Mouse (Mus musculus) cerebellum, adult 9-10 months (tissue): ENCODE results near the gene Med10.

Experiments used
- DNase-seq: peaks from one replicate; pipeline ENCODE4 v3.0.0; 2022

Gene Med10

GRCm38 (mm10) chr13:69802095-69802494, at the start of gene Med10:
Gene Med10 (plus strand): TSS chr13:69802395.
- no peak for DNase-seq

DNA sequence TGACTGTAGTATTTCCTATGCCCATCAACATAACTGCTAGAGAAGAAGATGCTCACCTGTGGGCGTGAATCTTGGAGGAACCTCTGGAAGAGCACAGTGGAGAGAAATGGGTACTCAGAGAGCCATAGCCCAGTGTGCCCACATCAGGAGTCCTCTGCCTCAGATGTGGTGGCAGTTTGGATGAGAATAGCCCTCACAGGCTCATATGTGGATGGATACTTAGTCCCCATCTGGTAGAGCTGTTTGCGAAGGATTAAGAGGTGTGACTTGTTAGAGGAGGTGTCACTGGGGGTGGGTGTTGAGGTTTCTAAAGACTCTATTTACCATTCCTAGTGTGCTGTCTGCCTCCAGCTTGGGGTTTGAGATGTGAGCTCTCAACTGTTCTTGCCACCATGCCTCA, 49.3 kb upstream of the Med10 start:
- DNase-seq = no peak

DNA sequence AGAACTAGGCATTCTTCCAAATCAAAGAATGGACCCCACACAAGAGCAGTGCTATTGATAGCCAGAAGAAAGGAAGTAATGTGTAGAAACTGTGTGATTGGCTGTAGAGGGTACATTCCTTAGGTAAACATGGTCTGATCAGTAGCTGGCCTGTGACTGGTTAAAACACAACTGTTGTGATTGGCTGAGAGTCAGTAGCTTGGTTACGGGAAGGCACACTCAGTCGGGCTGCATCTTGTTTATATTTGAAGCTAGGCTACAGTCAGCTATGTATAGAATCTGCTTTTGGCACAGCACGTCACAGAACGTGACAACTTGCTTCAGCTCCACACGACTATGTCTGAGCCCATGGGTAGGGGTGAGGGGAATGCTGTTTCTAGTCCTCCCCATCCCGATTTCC, 43.2 kb upstream of the Med10 start:
- no peak for DNase-seq

DNA sequence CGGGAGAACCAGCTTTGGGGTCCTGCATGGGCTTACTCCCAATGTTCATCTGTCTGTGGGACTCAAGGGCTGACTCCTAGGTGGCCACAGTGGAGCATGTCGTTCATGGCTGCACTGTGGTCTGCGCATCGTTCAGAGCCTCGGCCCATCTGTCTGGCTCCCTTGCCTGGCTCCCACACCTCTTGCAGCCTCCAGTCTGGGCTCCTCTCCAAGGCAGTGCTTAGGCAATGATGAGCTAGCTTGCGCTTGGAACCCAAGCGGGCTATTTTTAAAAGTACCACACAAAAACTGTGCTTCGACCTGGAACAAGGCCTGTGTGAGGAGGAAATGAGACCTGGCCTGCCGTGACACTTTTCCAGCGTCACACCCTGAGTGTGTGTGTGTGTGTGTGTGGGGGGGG, 40.8 kb upstream of the Med10 start:
- peak; percentile 92 for DNase-seq

- DNase-seq = no peak
Observed at GRCm38 (mm10) chr13:69764646-69765045, 37.5 kb upstream of the Med10 start.

DNA sequence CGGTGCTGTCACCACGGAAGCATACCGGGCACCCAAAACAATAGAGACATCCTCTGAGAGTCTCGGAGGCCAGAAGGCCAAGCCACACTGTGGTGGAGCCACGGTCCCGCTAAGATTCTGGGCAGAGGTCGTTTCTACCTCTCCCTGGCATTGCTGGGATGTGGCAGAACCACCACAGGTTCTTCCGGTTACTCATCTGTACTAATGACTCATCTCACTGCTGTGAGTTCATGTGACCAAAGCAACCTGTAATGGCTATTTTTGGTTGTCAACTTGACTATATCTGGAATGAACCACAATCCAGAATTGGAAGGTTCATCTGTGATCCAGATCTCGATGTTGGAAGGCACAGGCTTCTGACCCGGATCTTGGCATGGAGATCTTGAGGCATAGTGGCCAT, 34.0 kb upstream of the Med10 start:
- DNase-seq = no peak

GRCm38 (mm10) chr13:69770538-69771456, 31.4 kb upstream of the Med10 start:
- no peak for DNase-seq

- no peak for DNase-seq
Observed at GRCm38 (mm10) chr13:69772358-69772757, 29.8 kb upstream of the Med10 start.

DNA sequence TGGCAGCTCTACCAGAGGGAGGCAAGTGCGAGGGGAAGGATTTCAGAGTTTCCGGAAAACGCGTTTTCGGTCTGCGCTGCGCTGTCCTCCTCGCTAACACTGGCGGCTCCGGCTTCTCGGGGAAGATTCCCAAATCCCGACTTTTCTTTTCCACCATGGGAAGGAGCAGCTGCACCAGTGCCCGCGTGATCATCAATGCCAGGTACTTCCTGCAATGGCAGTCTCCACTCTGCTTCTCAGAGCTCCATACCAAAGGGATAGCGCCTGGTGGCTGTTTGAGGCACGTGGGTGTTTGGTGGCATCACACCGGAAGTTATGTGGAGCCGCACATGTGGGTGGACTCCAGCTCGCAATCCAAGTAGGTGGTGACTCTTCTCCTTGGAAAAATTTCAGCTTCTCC, 24.0 kb upstream of the Med10 start:
- no peak for DNase-seq

GRCm38 (mm10) chr13:69788704-69789103, 13.5 kb upstream of the Med10 start:
- DNase-seq = no peak

GRCm38 (mm10) chr13:69791814-69792213, 10.4 kb upstream of the Med10 start:
- no peak for DNase-seq

GRCm38 (mm10) chr13:69792541-69793009, 9.6 kb upstream of the Med10 start:
- no peak for DNase-seq

DNA sequence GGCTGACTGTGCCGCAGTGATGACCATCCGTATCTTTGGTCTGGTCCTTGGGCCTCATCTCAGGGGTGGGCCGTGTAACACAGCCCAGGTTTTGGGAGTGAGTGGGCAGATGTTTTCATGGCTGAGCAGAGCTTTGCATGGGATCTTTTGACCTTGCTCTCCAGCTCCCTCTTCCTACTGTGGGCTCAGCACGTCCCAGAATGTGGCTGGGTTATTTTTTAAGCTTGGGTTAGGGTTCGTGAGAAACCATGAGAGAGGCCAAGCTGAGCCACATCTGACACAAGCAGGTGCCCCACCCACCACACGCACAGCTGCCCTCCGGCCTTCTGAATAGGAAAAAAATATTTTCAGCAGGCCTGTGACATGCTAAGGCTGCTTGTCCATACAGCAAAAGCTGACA, 7.4 kb upstream of the Med10 start:
- no peak for DNase-seq

GRCm38 (mm10) chr13:69809681-69810611, 7.8 kb downstream of the Med10 start:
- DNase-seq = peak; percentile 83

GRCm38 (mm10) chr13:69810936-69811680, 8.9 kb downstream of the Med10 start:
- no peak for DNase-seq

DNA sequence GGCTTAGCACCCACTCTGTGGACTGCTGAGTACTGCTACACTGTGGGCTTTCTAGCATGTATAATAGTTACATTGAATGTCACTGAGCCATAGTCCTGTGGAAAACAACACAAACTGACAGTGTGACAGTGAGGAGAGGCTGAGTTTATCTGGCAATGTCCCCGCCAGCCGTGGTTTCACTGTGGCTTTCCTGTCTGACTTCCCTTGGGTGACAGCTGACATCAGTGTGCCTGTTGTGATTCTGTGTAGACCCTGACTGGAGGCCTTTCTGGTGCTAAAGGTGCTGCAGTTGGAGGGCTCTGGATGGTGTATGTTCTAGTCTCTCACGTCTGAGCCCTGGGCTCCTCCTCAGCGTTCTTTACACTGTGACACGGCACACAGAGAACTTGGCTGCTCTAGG, 11.7 kb downstream of the Med10 start:
- no peak for DNase-seq

- no peak for DNase-seq
Observed at GRCm38 (mm10) chr13:69818306-69818705, 16.1 kb downstream of the Med10 start.

DNA sequence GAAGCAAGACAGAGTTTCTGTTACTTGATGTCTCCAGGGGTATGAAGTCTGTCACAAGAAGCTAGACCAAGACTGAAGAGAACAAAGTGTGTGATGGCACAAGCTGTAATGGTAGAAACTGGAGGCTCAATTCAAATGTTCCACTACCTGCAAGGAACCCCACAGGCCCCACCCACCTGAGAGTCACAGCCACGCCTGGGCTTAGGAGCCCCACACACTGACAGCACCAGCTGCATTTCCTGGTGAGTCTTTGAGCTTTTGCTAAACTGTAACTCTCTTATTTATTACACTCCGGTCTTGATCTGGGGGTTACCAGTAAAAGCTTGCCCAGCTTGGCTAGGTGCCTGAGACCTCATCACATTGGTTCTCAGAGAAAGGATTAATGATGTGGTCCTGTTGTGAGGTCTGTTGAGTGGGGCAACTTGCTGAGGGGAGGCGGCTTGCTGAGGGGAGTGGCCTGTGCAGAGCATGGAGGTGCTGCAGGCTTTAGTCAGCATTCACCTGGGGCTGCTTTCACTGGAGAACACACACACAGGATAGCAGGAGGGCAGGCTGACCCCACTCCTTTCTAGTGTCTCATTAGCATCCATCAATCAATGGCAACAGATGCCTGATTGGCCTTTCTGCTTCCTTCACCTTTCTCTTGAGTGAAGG, 19.1 kb downstream of the Med10 start:
- DNase-seq = no peak

GRCm38 (mm10) chr13:69823920-69824637, 21.9 kb downstream of the Med10 start:
- no peak for DNase-seq

DNA sequence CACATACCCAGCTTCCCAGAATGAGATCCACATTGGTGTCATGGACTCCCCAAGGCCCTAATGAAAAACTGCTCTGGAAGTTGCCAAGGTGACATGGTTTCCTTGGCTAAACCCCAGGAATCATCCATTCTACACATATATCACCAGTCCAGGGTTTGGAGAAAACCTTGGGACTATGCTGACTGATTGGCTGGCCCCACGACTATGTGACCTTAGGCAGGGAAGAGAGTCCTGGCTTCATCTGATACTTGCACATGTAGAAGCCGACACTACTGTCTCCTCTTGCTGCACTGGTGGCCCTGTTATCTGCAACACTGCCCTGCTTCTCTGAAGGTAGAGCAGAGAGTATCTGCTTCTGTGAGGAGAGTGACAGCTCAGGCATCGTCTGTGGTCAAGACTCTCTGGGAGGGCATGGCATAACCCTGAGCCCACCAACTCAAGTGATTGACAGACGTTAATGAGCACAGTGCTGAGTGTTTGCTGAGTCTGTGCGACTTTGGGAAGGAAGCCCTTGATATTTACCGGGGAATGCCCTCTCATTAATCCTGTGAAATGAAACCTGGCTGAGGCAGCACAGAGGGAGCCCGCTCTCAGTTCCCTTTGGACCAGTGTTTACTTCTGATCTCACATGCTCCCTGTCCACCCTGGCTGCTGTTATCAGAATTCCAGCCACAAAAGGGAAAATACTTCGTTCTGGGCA, 23.4 kb downstream of the Med10 start:
- no peak for DNase-seq

DNA sequence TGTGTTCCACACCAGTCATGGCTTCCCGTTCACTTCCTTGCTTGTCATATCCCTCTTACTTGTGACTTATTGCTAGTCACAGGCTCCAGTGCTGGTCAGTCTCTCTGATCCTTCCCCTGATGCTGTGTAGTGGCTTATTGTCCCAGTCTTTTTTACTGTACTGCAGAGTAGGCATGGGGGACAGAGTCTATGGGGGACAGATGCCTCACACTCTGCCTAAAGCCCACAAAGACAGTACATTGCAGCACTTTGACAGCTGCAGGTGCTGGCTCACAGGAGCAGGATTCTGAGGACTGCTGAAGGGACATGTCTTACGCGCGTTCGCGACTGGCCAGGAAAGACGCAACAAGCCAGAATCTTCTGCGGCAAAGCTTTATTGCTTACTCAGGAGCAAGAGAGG, 28.4 kb downstream of the Med10 start:
- DNase-seq = no peak
